Comparison of ENCODE assay signal across 11 mouse cellular contexts in the genomic region with DNA sequence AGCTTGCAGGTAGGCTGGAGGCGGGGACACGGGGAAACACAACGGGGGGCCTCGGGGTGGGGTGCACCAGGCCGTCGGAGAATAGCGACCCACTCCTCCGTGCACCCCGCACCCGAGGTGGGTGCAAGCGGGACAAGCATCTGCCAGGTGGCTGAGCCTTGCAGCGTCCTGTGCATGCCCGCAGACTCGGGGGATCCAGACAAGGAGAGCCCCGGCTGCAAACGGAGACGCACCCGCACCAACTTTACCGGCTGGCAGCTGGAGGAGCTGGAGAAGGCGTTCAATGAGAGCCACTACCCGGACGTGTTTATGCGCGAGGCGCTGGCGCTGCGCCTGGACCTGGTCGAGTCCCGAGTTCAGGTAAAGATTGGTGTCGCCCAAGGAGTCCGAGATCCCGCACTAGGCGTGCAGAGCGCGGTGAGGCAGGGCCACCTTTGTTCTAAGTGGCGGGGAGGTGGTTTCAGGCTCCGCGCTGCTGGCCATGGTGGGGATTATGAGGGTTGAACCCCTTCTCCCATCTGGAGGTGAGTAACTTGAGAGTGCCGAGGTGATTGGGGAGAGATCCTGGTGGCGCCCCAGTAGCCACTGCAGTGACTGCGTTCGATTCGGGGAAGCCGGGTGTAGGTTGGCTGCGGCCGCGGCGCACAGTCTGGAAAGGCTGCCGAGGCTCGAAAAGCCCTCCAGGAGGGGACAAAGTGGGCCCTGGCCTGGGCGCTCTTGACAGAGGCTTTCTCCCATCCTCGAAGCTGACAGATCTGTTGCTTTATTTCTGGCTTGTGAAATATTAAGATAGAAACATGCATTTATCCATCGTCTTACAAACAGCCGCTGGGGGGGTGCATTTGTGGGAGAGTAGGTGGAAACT. TPM values are rescaled to one million over a fixed set of nuclear protein-coding genes. Genes with fewer than 3 reads are reported as not detected.
DNase-seq lines count a peak whose midpoint lies in the region; ATAC-seq lines count a peak whose summit lies in the region.
"Had no signal": no experiment of that assay in that cellular context is flagged by ENCODE, and none has a peak within 500 bp of the region (broad histone marks: within the 10 kb centered on the region; RNA-seq: fewer than 3 reads in every experiment).

No protein-coding gene starts in this region.

- H3K4me3 ChIP-seq in embryonic facial prominence, embryonic 14.5 days (ENCODE audit: low read depth, low read length): peak overlapping the region; percentile 21
- H3K4me3 ChIP-seq in limb, embryonic 12.5 days (replicated peaks): peak overlapping the region; percentile 16; the same call in 1 of the 2 replicates

- intact Hi-C loops in left cerebral cortex, postnatal 36 days (cut with DNase I): no loop called here

- no peaks in the 10 kb centered on the region for H3K4me1 ChIP-seq in embryonic facial prominence, embryonic 14.5 days (ENCODE audit: control insufficient read depth, insufficient read depth, low read length)
- peaks cover 16% of the 10 kb centered on the region; the same call in 1 of the 2 replicates for H3K4me1 ChIP-seq in limb, embryonic 12.5 days (replicated peaks)

- no peaks in the 10 kb centered on the region for H3K36me3 ChIP-seq in embryonic facial prominence, embryonic 14.5 days (ENCODE audit: control insufficient read depth, insufficient read depth, low read length)
- H3K36me3 ChIP-seq in limb, embryonic 12.5 days: no peaks in the 10 kb centered on the region

- H3K4me2 ChIP-seq in embryonic facial prominence, embryonic 14.5 days (ENCODE audit: low read depth, low read length): no peak overlapping the region
- peak overlapping the region; percentile 35; the same call in 1 of the 2 replicates for H3K4me2 ChIP-seq in limb, embryonic 12.5 days

- H3K9me3 ChIP-seq in embryonic facial prominence, embryonic 14.5 days (ENCODE audit: control insufficient read depth, low read length): no peaks in the 10 kb centered on the region
- no peaks in the 10 kb centered on the region for H3K9me3 ChIP-seq in limb, embryonic 12.5 days

- peak; percentile 49 for DNase-seq in testis, postnatal 10 days (ENCODE audit: low spot score)
- no peak for DNase-seq in testis, postnatal 14 days (ENCODE audit: low spot score)
- no peak for DNase-seq in embryonic facial prominence, embryonic 14.5 days (ENCODE audit: low spot score)
- DNase-seq in layer of hippocampus, adult 9-10 months (ENCODE audit: low spot score): no peak
- DNase-seq in left cerebral cortex, postnatal 36 days (ENCODE audit: low spot score in 2 of 2): no peak
- no peak for DNase-seq in MN1 (ENCODE audit: low spot score)
- DNase-seq: kidney, adult 9 months had no signal

- 0 out of 2 replicates have a peak overlapping the region, but pooled peaks have one; percentile 14 for H3K9ac ChIP-seq in embryonic facial prominence, embryonic 14.5 days (ENCODE audit: low read depth, low read length)
- no peak overlapping the region for H3K9ac ChIP-seq in limb, embryonic 12.5 days (replicated peaks)

- no peak overlapping the region for H3K27ac ChIP-seq in embryonic facial prominence, embryonic 14.5 days (replicated peaks; ENCODE audit: low read depth, low read length)
- no peak overlapping the region for H3K27ac ChIP-seq in limb, embryonic 12.5 days

- 2% methylated on average over 40 of the region's 54 CpGs for WGBS in embryonic facial prominence, embryonic 14.5 days
- WGBS in limb, embryonic 12.5 days: 1% methylated on average over 54 of the region's 54 CpGs

- no peak for ATAC-seq in embryonic facial prominence, embryonic 14.5 days (ENCODE audit: low read depth)
- no peak for ATAC-seq in limb, embryonic 12.5 days (ENCODE audit: insufficient number of reproducible peaks, insufficient read depth, low FRiP score, low TSS enrichment, low read depth)
- no peak for ATAC-seq in megakaryocyte progenitor cell, adult 5-6 weeks (replicated peaks; ENCODE audit: poor library complexity)

- H3K27me3 ChIP-seq in embryonic facial prominence, embryonic 14.5 days (replicated peaks; ENCODE audit: control insufficient read depth, insufficient read depth, low read length): peaks cover 98% of the 10 kb centered on the region
- peaks cover 98% of the 10 kb centered on the region for H3K27me3 ChIP-seq in limb, embryonic 12.5 days

RNA-seq across cellular contexts. Expression of gene Uncx, which starts 1.2 kb away (rescaled TPM):
- 2.5 and 2.9 TPM in 2 replicates for polyA plus RNA-seq in embryonic facial prominence, embryonic 14.5 days (2014; fragmentation: Nextera tagmentation; extraction: Ambion mirVana)
- 0.11 and 0.23 TPM in 2 replicates for polyA plus RNA-seq in limb, embryonic 12.5 days (2016; fragmentation: Nextera tagmentation; extraction: Ambion mirVana)
- under 1 TPM in 1 of 2 experiments, not detected in 1; 0.20 TPM for total RNA-seq in left cerebral cortex, postnatal 36 days (2021)
- not detected in 2 replicates for total RNA-seq in megakaryocyte progenitor cell, adult 5-6 weeks (2015)
- not detected in 2 replicates for total RNA-seq in megakaryocyte progenitor cell, adult 5-6 weeks (2017)
- total RNA-seq: MEL had no signal
- polyA plus RNA-seq: gonadal fat pad, adult 2 months had no signal
